Mouse (Mus musculus) liver, embryonic 14.5 days (tissue): ENCODE measurements around the gene Ankrd23. TPM values are rescaled to one million over a fixed set of nuclear protein-coding genes. Genes with fewer than 3 reads are reported as not detected.

Source experiments
- ATAC-seq: fragments of 200-750 bp; cut with Nextera tagmentation; 2 replicates; pipeline ENCODE4 v1.8.0; 2017; ENCODE audit warnings: moderate number of reproducible peaks, mild to moderate bottlenecking, moderate library complexity; ENCODE audit not compliant: insufficient read depth
- DNase-seq, 3 experiments: peaks; one replicate each; pipeline ENCODE4 v3.0.0-alpha.2; 2012 to 2013; ENCODE audit warnings: low read depth in 3 of 3, low spot score in 3 of 3
- H3K27ac ChIP-seq: fragments of 300-500 bp; sonication (generic); 2 replicates; pipeline ENCODE4 v1.5.1; 2014; ENCODE audit warnings: moderate library complexity, mild to moderate bottlenecking, control low read depth, inconsistent platforms
- H3K27me3 ChIP-seq: fragments of 300-500 bp; sonication (generic); 2 replicates; pipeline ENCODE4 v1.6.1; 2014; ENCODE audit warnings: mild to moderate bottlenecking, low read length, moderate library complexity; ENCODE audit not compliant: control insufficient read depth, insufficient read depth
- H3K36me3 ChIP-seq: fragments of 300-500 bp; sonication (generic); replicated peaks from 2 replicates; pipeline ENCODE4 v1.6.1; 2014; ENCODE audit warnings: low read depth; ENCODE audit not compliant: control insufficient read depth, insufficient read depth
- H3K4me1 ChIP-seq, 2 experiments: fragments of 200-500 bp in 1 of 2; fragments of 300-500 bp in 1 of 2; sonication (generic) in 1 of 2; replicated peaks; 2 replicates each; pipeline ENCODE4 v1.6.1; 2012 to 2014; ENCODE audit warnings: antibody characterized with exemption in 1 of 2, inconsistent platforms in 1 of 2, low read length in 1 of 2; ENCODE audit not compliant: control insufficient read depth in 2 of 2, insufficient read depth in 2 of 2
- H3K4me2 ChIP-seq: fragments of 300-500 bp; sonication (generic); 2 replicates; pipeline ENCODE4 v1.6.1; 2014; ENCODE audit warnings: low read depth, mild to moderate bottlenecking, control low read depth, moderate library complexity
- H3K4me3 ChIP-seq, 2 experiments: fragments of 200-500 bp in 1 of 2; fragments of 300-500 bp in 1 of 2; sonication (generic) in 1 of 2; 2 replicates each; pipeline ENCODE4 v1.5.1; 2012 to 2014; ENCODE audit warnings: low read depth in 2 of 2, low read length in 2 of 2, mild to moderate bottlenecking in 2 of 2, control low read depth in 1 of 2, inconsistent platforms in 1 of 2, moderate library complexity in 1 of 2; ENCODE audit not compliant: insufficient read depth in 1 of 2
- H3K9ac ChIP-seq: fragments of 300-500 bp; sonication (generic); replicated peaks from 2 replicates; pipeline ENCODE4 v1.6.1; 2014; ENCODE audit warnings: mild to moderate bottlenecking, control low read depth, moderate library complexity
- H3K9me3 ChIP-seq: fragments of 300-500 bp; sonication (generic); 2 replicates; pipeline ENCODE4 v1.6.1; 2016; ENCODE audit warnings: low read length, mixed read lengths; ENCODE audit not compliant: control insufficient read depth
- CTCF ChIP-seq: IDR thresholded peaks from 2 replicates; pipeline ENCODE4 v1.5.1; 2016; ENCODE audit warnings: antibody characterized with exemption, low read depth, control low read depth
- EP300 ChIP-seq: IDR thresholded peaks from 2 replicates; pipeline ENCODE4 v1.6.1; 2016; ENCODE audit warnings: antibody characterized with exemption, low read depth
- WGBS: fragments of 180-500 bp; shearing (Covaris S2); extraction: QIAGEN DNeasy Blood & Tissue Kit; methylation state at CpG from one replicate; pipeline ENCODE4 v1.1.7; 2014; ENCODE audit not compliant: insufficient replicate concordance; 5-methylcytosine and 5-hydroxymethylcytosine counted together
- polyA plus RNA-seq, 2 experiments: library from polyadenylated mRNA; depleted of rRNA in 1 of 2; stranded (reverse) in 1 of 2; unstranded in 1 of 2; fragments of >200 nt; fragmentation: Nextera tagmentation in 1 of 2; extraction: Ambion mirVana in 1 of 2; gene quantifications; 2 replicates each; pipeline versions ENCODE4 v1.2.1 to v1.2.3; 2012 to 2014

Gene Ankrd23
- polyA plus RNA-seq, 2 experiments: 0.80 to 2.3 TPM

DNA sequence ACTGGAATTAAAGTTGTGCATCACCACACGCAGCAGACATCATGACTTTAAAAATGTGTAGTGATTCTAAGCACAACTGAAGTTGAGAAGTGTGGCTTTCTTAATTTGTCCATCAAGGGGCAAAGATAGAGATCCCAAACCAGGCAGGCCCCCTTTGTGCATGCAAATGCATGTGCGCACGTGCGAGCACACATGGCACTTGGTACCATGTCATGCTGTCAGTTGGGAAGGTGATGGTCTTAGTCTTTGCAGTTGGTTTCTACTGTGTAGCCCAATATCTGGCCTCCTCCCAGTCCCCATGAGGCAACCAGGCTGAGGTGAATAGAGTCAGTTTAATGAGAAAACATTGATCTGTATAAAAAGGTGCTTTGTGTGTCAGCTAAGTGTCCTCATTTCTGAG, 6.8 kb downstream of the Ankrd23 start:
- no peak for ATAC-seq

DNA sequence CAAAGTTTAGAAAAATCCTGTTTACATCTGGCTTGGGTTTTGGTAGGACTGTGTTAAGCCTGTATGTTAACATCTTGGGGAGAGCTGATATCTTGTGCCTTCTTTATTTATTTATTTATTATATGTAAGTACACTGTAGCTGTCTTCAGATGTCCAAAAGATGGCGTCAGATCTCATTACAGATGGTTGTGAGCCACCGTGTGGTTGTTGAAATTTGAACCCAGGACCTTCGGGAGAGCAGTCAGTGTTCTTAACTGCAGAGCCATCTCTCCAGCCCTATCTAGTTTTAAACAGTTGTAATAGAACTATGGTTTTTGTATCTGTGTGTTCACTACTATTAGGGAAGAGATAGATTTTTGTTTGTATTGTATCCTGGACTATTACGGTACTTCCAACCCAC, 7.4 kb downstream of the Ankrd23 start:
- ATAC-seq (no peak), DNase-seq (no peak)
- WGBS: 77% methylated on average over 4 of the region's 4 CpGs
- Histone ChIP-seq H3K4me2 (no peak overlapping the region), H3K36me3 (no peaks in the 10 kb centered on the region; the same call in 1 of the 2 replicates), H3K9me3 (no peaks in the 10 kb centered on the region), H3K27ac (no peak overlapping the region), H3K27me3 (no peaks in the 10 kb centered on the region), H3K4me1 (no peaks in the 10 kb centered on the region), H3K9ac (no peak overlapping the region), H3K4me3 (no peak overlapping the region)
- TF ChIP-seq CTCF (no peak), EP300 (no peak)

More for the DNA sequence above, 6.8 kb downstream of the Ankrd23 start:
- no peak for TF ChIP-seq EP300
- no peak for TF ChIP-seq CTCF
- no peak overlapping the region for H3K4me2 ChIP-seq
- DNase-seq: no peak
- no peaks in the 10 kb centered on the region for H3K27me3 ChIP-seq
- no peak overlapping the region for H3K9ac ChIP-seq
- 74% methylated on average over 4 of the region's 4 CpGs for WGBS
- no peaks in the 10 kb centered on the region; the same call in 1 of the 2 replicates for H3K36me3 ChIP-seq
- H3K4me1 ChIP-seq: no peaks in the 10 kb centered on the region
- H3K9me3 ChIP-seq: no peaks in the 10 kb centered on the region
- no peak overlapping the region for H3K4me3 ChIP-seq
- no peak overlapping the region for H3K27ac ChIP-seq

DNA sequence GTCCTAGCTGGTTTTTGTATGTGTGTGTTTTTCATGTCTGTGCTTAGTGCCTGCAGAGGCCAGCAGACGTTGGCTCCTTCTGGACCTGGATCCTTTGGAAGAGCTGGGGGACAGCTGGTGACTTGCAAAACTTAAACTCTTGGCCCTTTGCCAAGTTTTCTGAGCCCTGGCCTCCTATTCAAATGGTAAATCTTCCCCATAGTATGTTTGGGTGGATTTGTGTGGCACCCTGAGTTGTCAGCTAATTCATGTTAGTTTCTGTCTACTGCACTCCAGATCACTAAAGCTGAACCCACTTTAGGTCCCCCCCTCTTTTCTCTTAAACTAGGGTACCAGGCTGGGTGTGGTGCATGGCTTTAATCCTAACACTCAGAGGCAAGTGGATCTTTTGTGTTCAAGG, 8.3 kb downstream of the Ankrd23 start:
- WGBS: 33% methylated on average over 1 of the region's 1 CpGs
- no peak overlapping the region for H3K9ac ChIP-seq
- H3K4me2 ChIP-seq: no peak overlapping the region
- H3K27ac ChIP-seq: no peak overlapping the region
- no peak for DNase-seq
- ATAC-seq: no peak
- no peaks in the 10 kb centered on the region for H3K4me1 ChIP-seq
- no peaks in the 10 kb centered on the region; the same call in 1 of the 2 replicates for H3K36me3 ChIP-seq
- H3K4me3 ChIP-seq: no peak overlapping the region
- TF ChIP-seq CTCF: no peak
- TF ChIP-seq EP300: no peak
- no peaks in the 10 kb centered on the region for H3K27me3 ChIP-seq
- no peaks in the 10 kb centered on the region for H3K9me3 ChIP-seq

DNA sequence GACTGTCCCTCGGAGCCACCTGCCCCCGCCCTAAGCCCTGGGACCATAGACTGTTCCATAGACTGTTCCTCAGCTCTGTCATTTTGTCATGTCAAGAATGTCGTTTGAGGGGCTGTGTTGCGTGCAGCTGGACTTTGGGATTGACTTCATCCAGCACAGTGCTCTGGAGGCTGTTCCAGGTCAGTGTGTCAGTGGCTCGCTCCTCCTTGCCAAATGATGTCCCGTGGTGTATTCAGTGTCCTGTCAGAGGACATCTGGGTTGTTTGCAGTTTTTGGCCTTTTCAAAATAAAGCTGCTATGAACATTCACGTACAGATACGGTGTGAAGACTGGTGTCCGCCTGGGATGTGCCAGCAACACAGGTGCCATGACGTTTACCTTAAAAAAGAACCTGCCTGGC, 9.8 kb downstream of the Ankrd23 start:
- no peak overlapping the region for H3K4me2 ChIP-seq
- H3K4me3 ChIP-seq: no peak overlapping the region
- no peak overlapping the region for H3K9ac ChIP-seq
- no peaks in the 10 kb centered on the region for H3K9me3 ChIP-seq
- H3K27me3 ChIP-seq: no peaks in the 10 kb centered on the region
- 83% methylated on average over 10 of the region's 10 CpGs for WGBS
- ATAC-seq (no peak), DNase-seq (no peak)
- no peaks in the 10 kb centered on the region for H3K4me1 ChIP-seq
- peaks cover under 1% of the 10 kb centered on the region; the same call in 1 of the 2 replicates for H3K36me3 ChIP-seq
- TF ChIP-seq CTCF (no peak), EP300 (no peak)
- no peak overlapping the region for H3K27ac ChIP-seq

DNA sequence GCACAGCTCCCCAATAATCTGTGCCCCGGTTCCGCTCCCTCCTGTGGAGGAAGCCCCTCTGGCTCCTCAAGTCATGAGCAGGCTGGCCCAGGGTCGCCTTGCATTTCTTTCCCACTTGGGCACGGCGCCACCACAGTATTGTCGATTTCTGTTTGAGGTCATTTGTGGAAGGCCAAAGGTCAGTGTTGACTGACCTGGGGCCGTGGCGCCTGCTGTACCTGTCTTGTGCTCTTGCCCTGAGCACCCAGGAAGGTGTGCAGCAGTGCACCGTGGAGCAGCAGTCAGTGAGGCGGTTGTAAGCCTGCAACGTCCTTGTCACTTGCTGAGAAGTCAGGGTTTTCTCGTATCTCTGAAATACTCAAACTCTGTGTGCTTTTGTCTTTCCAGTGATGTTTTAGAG, 10.9 kb downstream of the Ankrd23 start:
- no peak overlapping the region for H3K4me2 ChIP-seq
- no peak overlapping the region for H3K9ac ChIP-seq
- H3K27me3 ChIP-seq: no peaks in the 10 kb centered on the region
- 75% methylated on average over 12 of the region's 12 CpGs for WGBS
- DNase-seq (no peak), ATAC-seq (no peak)
- no peaks in the 10 kb centered on the region for H3K4me1 ChIP-seq
- H3K4me3 ChIP-seq: no peak overlapping the region
- H3K27ac ChIP-seq: no peak overlapping the region
- H3K36me3 ChIP-seq: peaks cover 12% of the 10 kb centered on the region
- TF ChIP-seq EP300 (no peak), CTCF (no peak)
- H3K9me3 ChIP-seq: no peaks in the 10 kb centered on the region
